Mouse (Mus musculus) 3134 (cell line): Measurements from ENCODE around the gene Ldb2.

ENCODE experiments used
- DNase-seq: peaks from one replicate; pipeline ENCODE4 v3.0.0-alpha.2; 2011; ENCODE audit warnings: low spot score; ENCODE audit not compliant: insufficient read length; ENCODE audit errors: extremely low read depth

Gene Ldb2

DNA sequence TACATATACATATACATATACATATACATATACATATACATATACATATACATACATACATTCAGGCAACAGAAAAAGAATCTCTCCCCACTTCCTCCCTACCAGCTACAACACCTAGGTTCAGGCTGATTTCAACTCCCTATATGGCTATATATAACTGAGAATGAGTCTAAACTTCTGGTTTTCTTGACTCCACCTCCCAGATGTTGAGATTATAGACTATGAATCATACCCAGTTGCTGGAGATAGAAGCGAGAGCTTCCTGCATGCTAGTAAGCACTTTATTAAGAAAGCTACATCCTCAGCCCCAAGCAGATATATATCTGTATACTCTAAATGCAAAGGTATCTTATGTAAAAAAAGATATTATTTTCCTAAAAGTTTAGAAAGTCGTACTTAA is 74.0 kb downstream of the Ldb2 start:
- DNase-seq, result no peak

DNA sequence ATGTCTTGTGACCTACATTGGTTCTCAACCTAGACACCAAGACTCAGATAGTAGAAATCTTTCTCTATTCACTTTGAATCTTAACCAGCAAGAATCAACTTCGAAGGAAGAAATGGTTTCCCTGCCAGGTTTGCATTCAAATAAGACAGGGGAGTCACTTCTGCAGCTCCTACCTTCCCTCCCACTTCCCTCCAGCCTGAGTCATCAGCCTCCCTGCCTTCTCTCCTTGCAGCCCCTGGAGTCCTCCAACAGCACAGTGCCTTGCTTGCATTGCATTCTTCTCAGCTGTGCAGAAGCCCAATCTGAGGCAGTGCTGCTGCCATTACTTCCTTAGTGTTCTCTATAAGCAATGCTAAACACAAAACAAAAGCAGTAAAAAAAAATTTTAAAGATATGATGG is 79.6 kb downstream of the Ldb2 start:
- no peak for DNase-seq

DNA sequence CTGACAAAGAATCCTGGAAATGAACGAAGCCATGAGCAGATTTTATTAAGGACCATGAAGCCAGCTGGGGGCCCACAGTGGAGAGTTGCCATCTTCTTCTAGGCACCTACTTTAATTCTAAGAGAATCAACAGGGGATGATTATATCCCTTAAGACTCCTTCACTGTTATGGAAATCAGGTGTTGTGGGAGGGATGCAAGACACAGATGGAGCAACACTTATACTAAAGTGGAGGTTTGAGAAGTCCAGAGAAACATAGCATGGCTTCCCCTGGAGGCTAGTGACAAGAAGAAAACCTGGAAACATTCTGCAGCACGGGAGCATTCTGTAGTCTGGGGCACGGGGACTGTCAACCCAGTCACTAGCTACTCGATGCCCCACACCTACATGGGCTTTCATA is 85.0 kb downstream of the Ldb2 start:
- no peak for DNase-seq

GRCm38 (mm10) chr5:44713181-44713789 is 86.2 kb downstream of the Ldb2 start:
- DNase-seq, result no peak

DNA sequence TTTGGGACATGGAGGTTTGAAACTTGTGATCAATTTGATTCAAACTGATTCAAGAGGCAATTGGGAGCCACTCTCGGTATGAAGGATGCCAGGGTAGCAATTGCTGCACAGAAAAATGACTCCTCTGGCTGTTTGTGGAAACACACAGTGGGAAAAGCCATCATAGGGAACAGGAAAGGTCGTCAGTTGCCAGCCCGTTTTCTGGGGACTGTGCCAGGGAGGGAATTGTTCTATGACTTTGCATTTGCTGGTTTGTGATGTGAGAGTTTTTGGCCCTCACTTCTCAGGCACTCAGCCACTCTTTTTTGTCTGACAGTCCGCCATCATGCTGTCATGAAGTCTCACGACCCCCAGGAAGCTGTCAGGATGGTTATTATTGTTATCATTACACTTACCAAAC is 88.3 kb downstream of the Ldb2 start:
- no peak for DNase-seq

DNA sequence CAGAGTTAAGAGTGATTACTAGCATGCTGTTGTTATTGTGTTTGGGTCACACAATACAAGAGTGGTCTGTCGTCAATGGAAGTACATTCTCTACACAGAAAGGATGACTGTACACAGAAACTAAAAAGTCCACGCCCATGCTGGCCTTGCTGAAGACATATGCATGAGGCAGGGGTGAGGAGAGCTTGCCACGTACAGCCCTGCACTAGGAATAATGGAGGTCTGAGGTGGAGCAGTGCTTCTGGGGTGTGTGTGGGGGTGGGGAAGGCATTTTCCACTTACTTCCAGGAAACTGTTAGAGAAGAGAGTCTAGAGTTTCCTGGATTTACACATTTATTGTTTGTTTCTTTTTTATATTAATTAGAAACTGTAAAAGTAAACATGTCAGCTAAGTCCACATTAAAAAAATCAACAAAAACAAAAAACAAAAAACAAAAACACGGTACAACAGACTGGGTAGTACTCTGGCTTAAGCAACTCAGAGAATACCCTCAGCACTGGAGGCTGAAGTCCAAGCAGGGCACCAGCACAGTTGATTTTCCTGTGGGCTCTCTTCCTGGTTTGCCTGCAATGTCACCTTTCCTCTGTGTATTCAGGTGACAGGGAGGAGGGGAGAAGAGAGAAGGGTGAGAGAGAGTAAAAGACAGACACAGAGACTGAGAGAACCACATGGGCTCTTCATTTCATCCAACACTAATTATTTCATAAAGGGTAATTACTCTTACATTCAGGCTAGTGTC is 89.2 kb downstream of the Ldb2 start:
- DNase-seq, result no peak

DNA sequence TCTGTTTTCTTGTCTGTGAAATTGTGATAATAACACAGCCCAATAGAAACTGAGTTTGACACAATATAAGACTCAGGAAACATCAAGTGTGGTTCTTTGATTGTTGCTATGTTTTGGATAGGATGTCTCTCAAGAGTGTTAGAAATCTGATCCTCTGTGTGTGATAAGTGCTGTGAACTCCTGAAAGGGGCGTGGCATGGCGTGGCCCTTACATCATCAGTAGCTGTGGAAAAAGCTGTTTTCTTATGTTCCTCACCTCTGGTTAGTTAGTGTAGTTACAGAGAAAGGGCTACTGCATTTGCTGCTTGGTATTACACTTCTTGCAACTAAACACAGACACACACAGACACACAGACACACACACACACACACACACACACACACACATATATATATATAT is 90.2 kb downstream of the Ldb2 start:
- DNase-seq, result no peak

DNA sequence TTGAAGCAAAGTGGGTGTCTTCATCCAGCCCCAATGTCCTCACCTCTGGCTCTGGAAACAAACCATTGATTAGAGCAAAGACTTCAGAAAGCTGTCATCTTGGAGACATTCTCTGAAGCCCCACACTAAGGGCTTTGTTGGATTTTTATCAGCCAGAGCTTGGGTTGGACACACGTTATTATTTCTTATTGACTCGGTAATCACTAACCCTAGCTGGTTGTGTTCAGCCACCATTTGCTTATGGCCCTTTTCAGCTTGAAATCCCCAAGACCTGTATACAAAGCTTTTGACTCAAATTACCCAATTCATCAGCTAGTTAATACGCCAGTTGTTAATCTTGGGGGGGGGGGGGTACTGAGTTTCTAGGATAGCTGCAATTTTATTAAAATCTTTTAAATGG is 91.5 kb downstream of the Ldb2 start:
- DNase-seq, result no peak

DNA sequence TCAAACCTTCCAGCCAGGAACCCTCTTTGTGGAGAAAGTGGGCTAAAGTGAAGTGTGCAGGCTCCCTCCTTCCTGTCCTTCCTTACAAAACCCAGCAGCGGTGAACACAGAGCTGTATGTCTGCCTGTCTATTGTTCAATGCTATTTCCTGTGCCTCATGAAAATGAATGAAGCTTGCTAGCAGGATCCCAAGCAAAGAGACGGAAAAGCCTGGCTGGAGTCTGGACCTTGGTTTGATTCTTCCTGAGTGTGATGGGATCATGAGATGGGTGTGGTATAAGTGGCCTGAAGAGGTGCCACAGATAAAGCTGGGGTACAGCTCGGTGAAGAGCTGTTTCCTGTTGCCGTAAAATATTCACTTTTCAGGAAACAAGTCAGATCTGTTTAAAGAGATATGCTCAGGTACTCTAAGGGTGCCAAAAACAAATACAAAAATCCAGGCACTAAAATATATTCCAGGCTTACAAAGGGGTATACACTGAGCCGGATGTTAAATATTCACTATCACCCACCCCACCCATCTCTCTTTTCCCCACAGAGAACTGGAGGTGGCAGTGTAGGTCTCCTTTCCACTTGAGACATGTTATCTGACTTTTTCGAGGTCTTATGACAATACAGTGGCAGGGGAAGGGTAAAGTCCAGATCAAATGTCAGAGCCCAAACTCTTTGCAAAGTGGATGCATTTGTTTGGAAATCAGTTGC is 92.3 kb downstream of the Ldb2 start:
- DNase-seq, result no peak

- DNase-seq, result no peak
Observed at GRCm38 (mm10) chr5:44697993-44698392, 101.5 kb downstream of the Ldb2 start.

GRCm38 (mm10) chr5:44696548-44696947 is 102.9 kb downstream of the Ldb2 start:
- DNase-seq, result no peak

DNA sequence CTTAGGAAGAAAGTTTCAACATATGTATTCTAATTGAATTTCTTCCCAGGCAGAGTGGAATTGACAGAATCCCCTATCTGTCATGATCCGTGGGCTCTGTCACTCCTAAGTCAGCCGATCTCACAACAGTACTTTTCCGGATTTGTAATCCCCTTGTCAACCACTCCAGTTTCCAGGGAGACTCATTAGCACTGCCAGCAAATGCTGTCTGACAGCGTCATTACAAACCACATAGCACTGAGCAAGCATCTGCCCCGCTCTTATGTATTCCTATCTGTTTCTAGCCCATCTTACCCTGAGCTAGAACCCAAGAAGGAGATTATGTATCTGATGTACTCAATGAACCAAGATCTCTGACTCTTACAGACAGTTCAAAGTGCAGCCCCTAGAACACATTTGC is 105.8 kb downstream of the Ldb2 start:
- DNase-seq, result no peak

GRCm38 (mm10) chr5:44686344-44686743 is 113.1 kb downstream of the Ldb2 start:
- no peak for DNase-seq

DNA sequence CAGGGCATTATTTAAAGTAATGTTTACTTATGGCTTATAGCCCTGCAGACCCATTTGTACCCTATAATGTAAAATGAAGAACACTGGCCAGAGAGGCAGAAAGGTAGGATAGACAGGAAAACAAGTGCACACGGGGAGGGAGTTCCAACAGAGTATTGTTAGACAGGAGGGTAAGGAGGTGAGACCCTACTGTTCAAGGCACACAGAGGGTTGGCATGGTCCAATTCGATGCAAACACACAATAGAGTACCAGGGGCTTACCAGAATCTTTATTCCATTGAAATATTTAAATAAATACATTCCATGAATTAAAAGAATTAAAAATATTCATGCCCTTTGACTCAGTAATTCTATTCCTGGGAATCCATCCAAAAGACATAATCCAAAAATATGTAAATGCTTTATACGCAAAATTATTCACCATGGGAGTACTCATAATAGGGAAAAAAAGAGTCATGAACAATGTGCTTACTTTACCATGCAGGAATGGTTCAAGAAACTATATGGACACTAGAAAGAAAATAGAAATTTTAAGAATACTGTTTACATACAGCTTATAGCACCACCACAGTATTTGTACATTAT is 118.3 kb downstream of the Ldb2 start:
- DNase-seq, result no peak

GRCm38 (mm10) chr5:44677814-44678213 is 121.7 kb downstream of the Ldb2 start:
- DNase-seq, result no peak

GRCm38 (mm10) chr5:44676145-44676754 is 123.2 kb downstream of the Ldb2 start:
- DNase-seq, result no peak

- DNase-seq, result no peak
Observed at GRCm38 (mm10) chr5:44670336-44670735, 129.1 kb downstream of the Ldb2 start.

DNA sequence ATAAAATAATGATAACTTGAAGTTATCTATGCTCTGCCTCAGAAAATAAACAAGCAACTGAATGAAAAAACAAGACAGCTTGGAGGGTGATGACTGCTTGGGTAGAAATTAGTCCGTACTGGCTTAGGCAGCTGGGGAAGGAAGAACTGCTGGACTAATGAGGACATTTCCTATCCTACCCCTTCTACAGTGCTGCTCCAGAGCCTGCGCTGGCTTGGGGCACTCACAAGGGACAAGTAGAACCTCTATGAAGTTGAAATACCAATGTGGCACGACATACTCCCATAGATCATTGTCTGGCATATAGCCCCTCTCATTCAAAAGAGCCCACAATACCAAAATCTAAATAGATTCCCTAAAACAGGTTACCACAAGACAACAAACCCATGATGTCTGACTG is 131.6 kb downstream of the Ldb2 start:
- DNase-seq, result no peak

DNA sequence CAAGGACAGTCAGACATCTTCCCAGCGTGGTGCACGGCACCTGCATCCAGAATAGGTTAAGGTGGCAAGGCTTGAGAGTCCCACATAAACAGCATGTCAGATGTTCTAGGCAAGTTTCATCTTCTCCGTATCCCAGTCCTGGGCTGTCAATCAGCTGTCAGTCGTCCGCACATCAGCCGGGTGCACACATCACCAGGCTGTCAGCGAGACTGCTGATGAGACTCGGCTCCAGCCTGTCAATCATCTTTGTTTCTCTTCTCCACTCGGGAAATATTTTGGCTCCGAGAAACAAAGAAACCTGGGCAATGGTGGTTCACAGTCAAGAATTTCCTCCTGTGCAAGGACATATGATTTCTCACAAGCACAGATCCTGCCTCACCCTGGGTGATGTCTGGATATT is 132.1 kb downstream of the Ldb2 start:
- no peak for DNase-seq

GRCm38 (mm10) chr5:44659651-44660050 is 139.8 kb downstream of the Ldb2 start:
- DNase-seq, result no peak

DNA sequence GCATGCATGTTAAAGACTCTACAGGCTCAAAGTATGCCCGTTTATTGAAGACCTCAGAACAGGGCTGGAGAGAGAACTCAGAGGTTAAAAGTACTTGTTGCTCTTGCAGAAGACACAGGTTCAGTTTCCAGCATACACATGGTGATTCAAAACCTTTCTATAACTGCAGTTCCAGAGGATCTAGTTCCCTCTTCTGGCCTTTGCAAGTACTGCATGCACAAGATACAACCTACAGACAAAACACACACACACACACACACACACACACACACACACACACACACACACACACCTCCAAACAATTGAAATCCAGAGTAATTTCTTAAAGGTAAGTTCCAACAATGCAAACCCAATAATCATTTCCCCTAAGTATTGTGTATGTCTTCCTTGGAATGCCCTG is 142.8 kb downstream of the Ldb2 start:
- DNase-seq, result no peak
